Mouse (Mus musculus) c-Kit-positive CD71-negative TER-119-negative erythroid progenitor cells, embryonic 14.5 days (primary cell): ENCODE measurements around the gene Fam169b.
A peak's percentile ranks its signal among the peaks of the same experiment; 100 is the strongest.
"Not testable (repeated sequence)": the region's sequence is repeated elsewhere in the genome, so short reads cannot be mapped to it uniquely, and the experiment has no call there.

Source experiments
- DNase-seq: peaks from one replicate; pipeline ENCODE4 v3.0.0-alpha.2; 2013; ENCODE audit warnings: low read depth

The Fam169b gene

DNA sequence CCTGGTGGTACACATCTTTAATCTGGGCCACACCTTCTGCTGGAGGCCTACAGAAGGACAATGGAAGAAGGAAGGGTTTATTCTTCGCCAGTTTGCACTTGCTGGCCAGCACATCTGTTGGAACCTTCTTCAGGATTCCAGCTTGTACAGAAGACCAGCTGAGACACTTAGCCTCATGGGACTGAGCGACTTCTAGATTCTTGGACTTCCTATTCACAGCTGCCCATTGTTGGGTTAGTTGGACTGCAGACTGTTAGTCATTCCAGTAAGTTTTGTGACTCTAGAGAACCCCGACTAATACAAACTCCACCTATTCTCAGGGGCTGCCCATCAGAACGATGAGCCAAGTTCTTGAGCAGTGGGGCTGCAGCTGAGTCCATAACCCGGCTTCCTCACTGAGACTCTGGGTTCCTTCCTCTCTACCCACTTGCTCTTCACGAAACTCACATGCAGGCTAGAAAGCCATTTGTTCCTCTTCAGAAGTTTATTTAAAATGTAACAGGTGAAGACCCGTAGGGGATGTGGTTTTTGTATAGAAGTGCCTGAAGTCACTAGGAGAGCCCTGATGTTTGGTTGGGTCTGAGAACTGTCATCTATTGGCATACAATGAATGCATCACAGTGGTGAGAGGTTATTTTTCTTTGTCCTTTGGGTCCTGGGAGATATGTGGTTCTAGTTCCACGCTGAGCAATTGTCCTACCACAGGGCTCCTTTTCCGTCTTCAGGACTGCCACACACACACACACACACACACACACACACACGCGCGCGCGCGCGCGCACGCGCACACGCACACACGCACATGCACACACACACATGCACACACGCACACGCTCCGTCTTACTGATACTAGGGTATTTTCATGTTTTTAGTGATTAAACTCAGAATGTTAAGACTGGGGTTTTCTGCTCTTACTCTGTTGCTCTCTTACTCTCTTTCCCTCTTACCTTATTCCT is 13.2 kb downstream of the Fam169b start:
- DNase-seq = no peak

DNA sequence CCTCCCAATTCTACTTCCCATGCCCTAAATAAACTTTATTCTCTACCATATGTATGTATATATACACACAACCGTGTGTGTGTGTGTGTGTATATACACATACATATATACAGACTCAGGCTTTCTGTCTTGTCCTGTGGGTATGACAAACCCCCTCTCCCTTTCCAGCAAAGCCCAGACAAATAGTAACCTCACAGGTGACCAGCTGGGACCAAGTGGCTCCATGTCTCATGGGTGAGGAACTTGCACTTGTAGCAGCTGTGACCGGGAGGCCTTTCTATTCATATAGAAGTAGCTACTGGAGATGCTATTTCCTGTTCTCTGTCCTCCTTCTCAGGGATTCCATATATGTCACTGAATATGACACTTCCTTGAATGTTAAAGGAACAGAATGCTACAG is 13.9 kb downstream of the Fam169b start:
- no peak for DNase-seq

DNA sequence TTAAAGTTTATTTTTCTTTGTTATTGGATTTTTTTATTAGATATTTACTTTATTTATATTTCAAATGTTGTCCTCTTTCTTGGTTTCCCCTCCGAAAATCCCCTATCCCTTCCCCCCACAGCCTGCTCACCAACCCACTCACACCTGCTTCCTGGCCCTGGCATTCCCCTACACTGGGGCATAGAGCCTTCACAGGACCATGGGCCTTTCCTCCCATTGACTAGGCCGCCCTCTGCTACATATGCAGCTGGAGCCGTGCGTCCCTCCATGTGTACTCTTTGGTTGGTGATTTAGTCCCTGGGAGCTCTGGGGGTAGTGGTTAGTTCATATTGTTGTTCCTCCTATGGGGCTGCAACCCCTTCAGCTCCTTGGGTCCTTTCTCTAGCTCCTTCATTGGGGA is 14.4 kb downstream of the Fam169b start:
- DNase-seq = not testable (repeated sequence)

DNA sequence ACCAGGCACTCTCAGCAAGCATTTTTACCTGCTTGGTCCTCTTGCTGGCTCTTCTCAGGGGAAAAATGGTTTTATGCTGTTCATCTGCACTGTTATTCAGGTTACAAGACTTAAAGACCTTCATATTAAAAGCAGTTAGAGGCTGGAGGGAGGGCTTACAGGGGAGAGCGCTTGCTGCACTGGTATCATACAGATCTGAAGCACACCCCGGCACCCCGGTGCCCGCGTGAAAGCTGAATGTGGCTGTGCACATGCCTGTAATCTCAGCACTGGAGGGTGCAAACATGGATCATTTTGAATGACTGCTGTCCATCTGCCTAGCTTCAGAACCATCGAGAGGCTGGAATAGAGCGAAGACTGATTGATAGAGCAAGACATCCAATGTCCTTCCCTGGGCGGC is 15.4 kb downstream of the Fam169b start:
- no peak for DNase-seq

DNA sequence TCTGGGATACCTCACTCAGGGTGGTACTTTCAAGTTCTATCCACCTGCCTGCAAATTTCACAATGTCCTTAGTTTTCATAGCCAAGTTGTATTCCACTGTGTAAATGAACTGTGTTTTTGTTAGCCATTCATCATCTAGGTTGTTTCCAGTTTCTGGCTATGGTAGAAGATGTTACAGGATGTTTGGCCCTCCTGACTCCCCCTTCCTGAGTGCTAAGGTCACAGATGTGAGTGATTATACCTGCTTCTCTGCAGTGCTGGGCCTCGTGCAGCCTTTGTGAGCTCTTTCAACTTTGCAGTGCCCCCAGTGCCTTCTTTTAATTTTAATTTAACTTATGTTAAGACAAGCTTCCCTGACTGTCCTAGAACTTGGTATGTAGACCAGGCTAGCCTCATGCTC is 18.0 kb downstream of the Fam169b start:
- DNase-seq = no peak

DNA sequence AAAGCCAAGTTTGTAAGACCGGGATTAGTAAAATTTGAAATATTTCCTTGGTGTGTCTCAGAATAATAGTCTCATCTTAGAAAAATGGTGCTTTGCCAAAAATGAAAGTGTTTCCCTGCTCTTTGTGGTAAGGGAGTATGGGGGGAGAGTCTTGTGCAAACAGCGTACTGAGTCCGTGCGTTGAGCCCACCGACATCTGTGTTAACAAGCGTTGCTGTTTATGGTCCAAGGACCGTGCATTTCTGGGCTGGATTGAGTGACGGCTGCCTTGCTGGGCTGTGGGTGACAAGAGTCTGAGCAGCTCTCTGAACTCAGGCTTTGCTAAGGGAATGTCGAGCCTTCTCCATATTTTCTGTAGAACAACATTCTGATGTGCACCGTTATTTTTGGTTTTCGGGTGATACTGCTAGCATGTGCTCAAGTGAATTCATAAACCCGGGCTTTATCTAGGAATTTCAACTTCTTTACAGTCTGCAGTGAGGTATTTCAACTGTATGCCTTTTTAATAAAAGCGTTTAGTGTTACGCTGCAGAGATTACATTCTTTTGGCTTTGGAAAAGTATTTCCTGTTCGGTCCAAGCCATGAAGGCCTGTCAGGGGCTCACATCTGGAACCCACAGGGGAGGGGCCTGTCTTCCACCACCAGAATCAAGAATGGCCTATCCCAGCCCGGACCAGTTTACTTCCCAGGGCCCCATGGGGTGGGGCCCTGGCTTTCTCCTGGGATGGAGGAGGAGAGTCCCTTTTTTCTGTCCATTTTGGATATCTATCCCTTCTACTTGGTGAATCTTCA is 20.6 kb downstream of the Fam169b start:
- DNase-seq = no peak

DNA sequence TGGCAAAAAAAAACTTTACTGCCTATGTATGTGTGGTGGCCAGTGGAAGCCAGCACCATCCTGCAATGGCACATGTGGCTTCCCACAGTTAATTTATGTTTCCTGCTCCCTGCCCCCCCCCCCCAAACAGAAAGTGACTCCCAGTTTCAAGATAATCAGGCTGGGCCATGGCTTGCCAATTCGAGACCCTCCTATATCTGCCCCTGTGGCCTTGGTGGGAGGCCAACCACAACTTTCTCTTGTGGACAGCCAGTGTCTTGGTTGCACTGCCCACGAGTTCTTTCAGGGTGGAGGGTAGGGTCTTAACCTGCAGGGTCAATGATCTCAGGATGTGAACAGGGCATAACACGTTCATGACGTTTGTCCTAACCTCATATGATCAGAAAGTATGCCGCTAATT is 22.8 kb downstream of the Fam169b start:
- DNase-seq = no peak

DNA sequence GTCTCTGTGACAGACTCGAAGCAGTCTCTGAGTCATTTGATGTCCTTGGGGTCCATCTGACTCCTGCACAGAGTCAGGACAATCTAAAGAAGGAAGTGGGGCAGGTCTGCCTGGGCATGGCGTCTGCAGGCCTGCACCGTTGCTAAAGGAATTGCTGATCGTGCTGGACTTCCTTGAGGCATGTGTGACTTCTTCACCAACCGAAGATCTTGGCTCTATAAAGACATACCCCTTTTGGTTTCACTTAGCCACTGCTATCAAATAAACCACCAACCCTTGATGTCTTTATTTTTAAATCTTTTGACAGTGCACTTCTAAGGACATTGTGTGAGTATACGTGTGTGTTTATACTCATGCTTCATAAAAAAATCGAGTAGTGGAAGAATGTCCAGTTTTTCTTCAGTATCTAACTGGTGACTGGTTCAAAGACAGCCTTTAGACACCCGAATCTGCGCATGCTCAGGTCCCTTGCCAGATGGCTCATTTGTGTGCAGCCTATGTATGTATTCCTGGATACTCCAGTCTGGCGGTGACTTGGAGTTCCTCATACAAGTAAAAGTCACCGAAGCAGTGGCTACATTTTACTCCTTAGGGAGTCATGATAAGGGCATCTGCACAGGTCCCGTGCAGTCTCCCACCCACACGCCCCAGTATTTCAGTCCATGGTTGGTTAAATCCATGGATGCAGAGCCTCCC is 24.9 kb downstream of the Fam169b start:
- DNase-seq = no peak

DNA sequence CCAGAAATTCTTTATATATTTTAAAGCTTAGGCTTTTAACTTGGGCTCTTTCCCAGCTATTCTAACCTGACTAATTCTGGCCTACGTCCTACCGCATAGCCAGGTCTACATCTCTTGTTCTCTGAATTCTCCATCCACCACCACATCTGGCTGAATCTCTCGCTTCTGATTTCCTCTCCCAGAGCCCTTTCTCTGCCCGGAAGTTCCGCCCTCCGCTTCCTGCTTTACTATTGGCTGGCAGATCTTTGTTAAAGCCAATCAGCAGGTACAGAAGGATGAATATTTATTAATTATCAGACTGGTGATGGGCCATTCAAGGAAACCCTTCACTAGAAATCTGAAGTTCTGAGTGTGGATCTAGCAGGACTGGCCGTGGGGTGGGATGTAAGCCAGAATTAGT is 27.5 kb downstream of the Fam169b start:
- no peak for DNase-seq

DNA sequence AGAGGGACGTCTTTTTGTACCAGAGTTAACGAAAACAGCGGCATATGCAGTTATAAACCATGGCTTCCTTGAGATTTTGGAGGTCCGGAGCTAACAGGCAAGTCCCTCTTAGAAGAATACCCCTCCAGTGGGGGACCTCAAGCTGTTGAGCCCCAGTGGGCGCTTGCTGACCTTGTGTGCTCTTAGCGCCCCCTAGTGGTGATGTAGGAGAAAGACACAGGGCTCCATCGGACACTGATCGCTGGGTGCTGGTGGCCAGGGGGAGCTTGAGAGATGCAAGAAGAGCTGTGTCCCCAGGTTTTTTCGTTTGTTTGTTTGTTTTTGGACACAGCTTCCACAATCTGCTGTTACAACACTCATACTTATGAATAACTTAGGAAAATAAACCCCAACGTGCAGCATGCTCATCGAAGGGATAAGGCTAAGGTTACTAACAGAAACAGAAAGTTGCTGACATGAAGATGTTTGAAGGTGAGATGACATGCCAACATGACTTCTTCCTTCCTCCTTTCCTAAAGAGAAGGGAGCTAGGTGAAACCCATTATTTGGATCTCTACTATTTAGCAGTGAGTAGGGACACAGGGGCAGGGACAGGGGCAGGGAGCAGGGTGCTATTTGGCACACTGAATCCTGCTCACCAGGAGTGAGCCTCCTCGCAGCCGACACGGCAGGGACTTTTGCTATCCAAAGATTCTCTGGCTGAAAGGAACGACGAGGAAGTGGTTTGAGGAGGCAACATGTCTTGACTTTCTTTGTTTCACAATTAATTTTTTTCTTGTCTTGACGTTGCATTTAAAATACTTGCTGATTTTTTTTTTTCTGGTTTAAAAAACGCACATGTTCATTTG is 29.2 kb downstream of the Fam169b start:
- peak; percentile 68 for DNase-seq

DNA sequence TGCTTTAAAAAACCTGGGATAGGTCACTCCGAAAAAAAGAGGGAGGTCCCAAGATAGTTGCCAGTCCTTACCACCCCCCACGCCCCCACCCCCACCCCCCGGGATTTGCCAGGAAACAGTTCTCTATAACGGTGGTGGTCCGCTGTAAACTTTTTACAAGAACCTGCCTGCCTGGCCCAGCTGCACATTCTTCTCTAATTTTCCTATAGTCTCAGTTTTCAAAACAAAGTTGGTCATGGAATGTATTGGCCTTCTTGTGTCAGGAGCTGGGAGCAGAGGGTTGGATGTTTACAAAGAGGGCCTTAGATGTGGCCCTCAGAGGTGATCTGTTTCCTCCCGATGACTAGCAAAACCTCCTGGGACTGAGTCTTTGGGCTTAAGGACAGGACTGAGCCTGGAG is 30.0 kb downstream of the Fam169b start:
- DNase-seq = no peak

DNA sequence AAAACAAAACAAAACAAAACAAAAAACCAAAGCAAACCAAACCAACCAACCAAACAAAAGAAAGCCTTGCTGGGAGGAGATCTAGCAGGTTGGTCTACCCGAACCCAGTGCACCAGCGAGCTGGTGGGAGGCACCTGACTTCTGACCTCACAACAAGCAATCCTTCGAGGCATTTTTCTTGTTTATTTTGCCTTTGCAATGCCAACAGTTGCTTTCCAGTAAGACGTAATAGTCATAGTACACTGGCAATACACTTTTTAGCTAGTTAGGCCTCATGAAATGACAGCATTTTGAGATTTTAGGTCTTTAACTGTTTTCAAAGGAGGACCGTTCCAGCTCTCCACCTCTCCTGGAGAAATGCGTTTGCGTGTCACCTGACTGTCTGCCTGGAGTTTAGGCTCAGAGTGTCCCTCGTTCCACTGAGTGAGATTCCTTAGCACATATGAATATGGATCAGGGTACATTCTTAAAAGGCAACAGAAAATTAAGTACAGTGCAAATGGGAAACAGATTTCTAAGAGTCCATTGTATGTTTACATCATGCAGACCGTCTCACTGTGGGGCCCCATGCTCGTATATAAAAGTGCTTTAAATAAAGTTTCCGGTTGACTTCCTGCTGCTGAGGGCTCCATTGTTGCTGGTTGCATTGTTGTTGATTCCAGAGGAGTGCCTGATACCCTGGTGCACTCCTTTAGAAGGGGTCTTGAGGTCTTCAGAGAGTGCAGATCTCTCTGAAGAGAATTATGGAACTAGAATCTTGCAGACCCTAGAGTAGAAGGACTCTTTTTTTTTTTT is 32.3 kb downstream of the Fam169b start:
- no peak for DNase-seq

DNA sequence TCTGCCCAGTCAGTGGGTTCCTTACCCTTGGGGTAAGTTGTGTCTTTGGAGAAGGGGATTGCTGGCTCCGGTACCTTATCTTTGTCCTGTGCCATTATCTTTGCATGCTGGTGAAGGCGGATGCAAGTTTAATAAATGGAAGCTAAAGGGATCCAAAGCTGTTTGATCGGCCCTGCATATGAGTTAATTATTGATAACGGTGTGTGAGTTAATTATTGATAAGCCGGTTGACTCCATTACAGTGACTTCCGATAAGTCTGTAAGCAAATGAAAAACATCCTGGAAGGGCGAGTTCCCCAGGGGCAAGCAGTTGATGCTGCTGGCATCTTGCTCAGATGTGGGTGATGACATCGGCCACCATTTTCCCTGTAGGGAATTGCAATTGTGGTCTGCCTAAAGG is 33.1 kb downstream of the Fam169b start:
- DNase-seq = no peak

DNA sequence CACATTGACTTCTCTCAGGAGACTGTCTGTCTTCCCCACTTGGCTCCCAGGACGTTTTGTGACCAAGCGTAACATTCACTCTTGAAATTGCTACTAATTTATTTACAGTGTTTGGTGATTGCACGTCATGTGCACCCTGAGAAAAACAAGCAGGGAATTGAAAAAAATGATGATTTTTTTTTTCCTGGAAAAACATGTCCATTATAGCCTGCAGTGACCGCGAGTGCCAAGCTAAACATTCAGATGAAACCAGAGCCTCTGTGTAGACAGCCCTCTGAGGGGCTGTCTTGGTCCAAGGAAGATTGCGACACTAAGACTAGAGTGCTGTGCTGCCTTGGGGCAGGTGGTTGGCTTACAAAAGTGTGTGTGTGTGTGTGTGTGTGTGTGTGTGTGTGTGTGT is 37.8 kb downstream of the Fam169b start:
- DNase-seq = no peak

DNA sequence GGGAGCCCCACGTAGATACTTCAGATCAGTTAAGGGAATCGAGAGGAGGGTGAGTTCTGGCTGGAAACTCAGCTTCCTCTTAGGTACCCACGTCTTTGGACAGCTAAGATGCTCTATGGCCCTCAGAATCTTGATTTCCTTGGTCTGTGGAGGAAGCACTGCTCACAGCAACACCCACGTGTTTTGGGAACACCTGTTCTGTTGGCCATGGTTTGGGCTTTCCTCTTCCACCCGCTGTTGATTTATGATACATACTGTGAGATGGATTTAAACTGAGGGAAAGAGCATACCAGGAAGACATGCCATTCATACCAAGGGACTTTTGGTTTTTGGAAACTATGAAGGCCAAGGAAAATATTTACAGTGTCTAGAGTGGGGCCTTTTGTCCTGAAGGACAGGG is 38.8 kb downstream of the Fam169b start:
- no peak for DNase-seq

DNA sequence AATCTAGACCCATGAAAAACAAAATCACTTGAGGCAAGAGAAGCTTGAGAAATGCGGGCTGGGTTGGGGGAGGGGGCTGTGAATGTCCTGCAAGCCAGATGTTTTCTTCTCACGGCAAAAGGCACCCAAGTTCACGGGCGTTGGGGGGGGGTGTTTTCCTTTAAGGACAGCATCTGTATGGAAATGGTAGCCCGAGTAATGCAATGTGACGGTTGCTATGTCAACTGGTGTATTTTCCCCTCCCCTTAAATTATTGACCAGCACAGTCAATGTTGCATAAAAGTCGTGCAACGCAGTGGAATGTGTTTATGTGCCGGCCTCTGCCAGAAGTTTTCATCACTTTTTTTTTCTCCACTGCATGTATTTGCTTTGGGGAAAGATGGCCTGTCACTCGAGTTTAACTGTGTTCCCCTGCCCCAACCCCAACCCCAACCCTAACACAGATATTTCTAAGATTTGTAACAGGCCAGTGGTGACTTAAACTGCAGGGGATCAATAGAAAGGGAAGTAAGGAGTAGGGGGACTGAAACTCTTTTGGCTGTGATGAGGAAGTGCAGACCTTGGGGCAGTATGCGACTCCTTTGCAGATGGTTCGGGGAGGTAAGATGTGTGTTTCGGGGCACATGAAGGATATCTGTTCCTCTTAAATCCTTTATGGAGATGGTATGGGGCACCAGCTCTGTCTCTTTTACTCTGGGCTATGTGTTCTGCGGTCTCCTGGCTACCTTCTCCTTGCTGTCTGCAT is 39.6 kb downstream of the Fam169b start:
- no peak for DNase-seq

DNA sequence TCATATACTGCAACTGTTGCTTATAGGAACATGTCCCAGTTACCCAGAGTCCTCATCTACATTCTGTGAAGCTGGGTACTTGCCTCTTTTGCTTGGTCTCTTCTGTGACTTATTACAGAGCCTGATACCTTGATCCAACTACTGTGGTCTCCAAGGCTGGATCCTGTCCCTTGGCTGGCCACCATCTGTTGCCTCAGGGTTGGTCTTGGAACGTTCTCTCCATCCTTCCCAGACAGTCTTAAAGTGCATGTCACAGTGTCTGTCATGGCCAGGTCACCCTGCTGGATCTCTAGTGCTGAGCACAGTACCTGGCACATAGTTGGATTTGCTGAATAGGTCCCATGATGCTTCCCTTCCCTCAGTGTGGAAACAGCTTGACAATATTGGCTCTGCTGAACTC is 40.6 kb downstream of the Fam169b start:
- DNase-seq = no peak

DNA sequence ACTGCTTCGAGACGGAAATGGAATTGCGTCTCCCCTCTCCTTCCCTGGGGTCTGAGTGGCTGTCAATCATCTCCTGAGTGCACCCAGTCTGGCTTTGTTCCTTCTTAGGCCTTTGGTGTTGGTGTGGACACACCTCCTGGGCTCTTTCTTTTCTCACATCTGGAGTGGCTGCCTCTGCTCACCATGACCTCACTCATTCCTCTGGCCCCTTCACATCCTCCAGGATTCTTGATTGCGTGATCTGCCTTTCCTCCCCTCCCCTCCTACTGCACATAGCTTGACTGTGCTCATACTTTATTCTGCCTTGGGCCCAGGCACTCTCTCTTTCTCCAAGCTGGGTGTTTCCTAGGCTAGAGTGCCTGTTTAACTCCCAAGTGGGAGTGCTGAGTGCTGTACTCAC is 41.4 kb downstream of the Fam169b start:
- no peak for DNase-seq

DNA sequence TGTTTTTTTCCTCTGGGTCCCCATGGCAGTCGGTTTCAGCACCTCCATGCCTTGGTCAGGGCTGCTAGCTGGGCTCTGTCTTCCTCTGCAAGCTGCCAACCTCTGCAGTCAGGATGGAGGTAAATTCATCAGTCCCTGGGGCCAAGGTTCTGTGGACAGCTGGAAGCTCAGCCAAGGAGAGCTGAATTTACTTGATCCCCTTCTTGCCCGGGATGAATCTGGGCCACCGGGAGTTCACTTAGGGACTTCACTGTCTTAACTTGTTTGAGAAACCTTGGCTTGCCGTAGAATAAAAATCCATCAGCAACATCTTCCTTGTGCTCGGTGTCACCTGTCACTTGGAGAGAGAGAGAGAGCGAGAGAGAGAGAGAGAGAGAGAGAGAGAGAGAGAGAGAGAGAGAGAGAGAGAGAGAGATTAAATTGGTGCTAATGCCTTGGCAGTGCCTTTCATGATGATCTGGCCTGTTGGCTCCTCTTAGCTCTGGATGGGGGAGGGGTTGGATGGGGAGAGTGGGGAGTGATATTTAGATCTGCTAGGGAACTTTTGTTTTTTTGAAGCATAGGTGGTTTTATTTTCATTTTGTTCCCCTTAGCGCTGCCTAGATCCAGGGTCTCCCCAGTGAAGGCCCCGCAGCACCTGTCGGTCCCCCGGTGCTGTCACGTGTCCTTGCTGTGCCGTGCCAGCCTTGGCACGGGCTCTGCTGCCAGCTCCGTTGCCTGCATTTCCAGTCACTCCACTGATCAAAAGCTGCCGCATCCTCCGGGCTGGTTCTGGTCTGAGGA is 44.6 kb downstream of the Fam169b start:
- no peak for DNase-seq
